Mouse (Mus musculus): Measurements from ENCODE around the gene Dnajc16. TPM values are rescaled to one million over a fixed set of nuclear protein-coding genes. Genes with fewer than 3 reads are reported as not detected.
A peak's percentile ranks its signal among the peaks of the same experiment; 100 is the strongest.

Dnajc16 gene
- polyA plus RNA-seq, 1 experiment = 15.4 TPM

DNA sequence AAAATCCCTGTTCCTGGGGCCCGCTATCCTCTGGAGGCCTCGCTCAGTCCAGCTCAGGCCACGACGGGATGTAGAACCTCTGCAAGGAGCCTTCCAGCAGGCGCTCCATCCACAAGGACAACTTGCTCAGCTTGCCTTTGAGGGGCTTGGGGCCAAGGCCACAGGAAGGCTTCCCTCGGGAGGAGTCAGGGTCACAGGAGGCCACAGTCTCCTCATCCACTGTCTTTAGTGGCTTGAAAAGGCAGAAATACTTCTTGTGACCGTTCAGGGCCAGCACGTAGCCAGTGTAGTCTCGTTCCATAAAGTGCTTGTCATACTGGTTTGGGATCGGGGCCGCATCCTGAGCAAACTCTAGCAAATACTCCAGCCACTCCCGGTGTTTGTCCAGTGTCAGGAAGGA lies 27.3 kb downstream of the Dnajc16 start:
- DNase-seq (ENCODE audit: low read depth) = no peak

DNA sequence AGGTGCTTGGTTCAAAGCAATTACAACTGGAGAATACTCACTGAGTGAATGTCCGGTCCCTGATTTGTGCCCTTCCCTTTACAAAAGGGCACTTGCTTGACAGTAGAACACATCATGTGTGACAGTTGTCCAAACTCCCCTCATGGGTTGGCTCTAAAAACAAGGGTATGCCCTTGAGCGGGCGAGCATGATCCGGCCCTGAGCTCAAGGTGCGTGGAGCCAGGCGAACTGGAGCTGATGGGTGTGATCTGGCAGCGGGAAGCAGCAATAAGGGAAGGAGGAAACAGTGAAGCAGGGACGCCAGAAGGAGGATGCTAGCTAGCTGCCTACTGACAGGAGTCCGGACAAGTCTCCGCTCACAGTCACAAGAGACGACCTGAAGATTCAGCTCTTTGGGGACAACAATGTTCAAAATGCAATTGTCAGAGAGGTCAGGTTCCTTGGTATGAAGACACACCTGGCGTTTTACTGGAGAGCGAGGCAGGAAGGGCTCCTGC lies 28.6 kb downstream of the Dnajc16 start:
- no peak for DNase-seq (ENCODE audit: low read depth)

DNA sequence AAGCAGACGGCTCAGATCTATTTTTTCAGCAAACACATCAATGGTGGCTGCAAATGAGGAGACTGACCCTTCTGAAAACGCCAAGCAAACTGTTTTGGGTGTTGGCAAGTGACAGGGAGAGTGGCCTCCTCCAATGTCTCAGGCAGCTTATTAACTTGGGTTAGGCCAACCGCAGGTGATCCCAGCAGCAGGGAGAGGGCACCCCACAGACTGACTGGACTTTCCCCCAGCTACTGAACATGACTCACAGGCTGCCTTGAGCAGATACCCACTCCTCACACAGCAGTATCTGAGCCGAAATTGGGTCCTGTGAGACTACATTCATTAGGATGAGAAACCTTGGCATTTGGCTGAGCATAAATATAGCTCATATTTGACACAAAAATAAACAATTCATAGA lies 29.8 kb downstream of the Dnajc16 start:
- DNase-seq (ENCODE audit: low read depth) = no peak

DNA sequence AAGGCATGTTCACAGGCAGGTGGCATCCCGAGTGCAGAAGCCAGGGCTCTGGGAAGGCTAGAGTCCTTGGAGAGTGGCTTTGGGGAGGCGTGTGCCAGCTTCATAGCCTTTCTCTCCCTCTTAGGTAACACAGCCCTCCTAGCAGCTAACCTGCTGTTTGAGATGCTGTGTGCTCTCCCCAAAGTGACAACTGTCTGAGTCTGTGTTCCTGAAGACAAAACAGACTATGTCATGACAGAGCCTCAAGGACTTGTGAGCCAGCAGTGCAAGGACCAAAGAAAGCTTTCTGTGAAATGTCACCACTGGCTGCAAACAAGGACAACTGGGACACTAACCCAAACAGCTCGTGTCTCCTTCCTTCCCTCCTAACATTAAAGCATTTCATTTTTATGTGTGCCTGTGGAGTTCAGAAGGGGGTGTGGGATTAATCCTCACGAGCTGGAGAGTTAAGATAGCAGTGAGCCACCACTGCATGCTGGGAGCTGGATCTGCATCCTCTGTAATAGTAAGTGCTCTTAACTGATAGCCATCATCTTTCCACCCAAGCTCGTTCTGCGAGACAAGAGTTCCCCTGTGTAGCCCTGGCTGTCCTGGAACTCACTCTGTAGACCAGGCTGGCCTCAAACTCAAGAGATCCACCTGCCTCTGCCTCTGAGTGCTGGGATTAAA lies 31.7 kb downstream of the Dnajc16 start:
- DNase-seq (ENCODE audit: low read depth) = no peak

DNA sequence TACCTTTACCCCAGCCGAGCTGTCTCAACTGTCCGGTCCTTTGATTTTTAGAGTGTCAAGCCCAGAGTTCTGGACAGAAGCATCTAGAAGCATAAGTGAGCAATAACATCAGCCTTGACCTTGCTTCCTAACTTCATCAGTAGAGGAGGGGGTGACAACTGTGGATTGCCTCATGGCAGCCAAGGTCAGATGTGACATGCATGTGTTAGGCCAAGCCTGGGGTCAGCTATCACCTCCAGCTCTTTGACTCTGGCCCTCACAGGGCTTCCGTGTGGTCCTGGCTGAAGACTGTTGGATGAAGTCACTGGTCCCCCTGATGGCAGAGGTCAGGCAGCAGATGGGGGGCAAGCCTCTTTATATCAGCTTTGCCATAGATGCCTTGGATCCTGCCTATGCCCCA lies 33.6 kb downstream of the Dnajc16 start:
- DNase-seq (ENCODE audit: low read depth) = no peak

DNA sequence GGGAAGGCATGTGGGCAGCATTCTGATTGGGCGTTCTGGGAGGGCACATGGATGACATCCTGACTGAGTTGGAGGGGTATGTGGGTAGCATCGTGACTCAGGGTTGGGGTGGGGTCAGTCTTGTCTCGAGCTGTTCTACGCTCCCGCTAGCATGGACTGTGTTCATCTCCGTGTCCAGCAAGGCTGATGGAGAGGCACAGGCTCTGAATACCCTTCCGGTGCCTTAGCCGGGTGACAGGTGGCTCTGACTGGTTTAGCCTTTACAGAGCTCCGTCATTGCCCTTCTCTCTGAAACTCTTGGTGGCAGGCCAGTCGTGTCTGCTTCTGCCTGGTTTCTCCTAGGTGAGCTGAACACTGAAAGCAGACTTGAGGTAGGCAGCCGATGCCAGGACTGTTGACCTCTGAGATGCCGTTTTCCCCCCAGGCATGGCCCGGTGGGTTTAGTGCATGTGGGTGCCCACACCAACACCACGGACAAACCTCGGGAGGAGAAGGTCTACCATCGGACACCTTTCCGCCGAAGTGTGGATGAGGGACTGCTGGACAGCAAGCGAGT lies 35.3 kb downstream of the Dnajc16 start:
- DNase-seq (ENCODE audit: low read depth) = no peak

DNA sequence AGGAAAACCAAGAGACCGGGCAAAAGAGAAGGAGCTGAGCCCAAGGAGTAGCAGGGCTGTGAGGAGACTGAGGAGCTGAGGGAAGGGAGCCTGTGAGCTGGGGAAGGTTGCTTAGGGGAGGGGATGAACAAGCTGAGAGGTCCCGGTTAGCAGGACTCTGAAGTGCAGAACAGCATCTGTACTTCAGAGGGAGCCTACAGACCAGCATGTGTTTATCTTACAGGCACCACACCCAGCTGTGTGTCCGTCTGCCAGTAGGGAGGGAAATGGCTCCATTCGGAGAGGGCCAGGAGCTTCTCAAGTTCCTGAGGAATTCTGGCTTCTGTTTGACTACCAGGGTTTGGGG lies 38.7 kb downstream of the Dnajc16 start:
- no peak for DNase-seq (ENCODE audit: low read depth)

DNA sequence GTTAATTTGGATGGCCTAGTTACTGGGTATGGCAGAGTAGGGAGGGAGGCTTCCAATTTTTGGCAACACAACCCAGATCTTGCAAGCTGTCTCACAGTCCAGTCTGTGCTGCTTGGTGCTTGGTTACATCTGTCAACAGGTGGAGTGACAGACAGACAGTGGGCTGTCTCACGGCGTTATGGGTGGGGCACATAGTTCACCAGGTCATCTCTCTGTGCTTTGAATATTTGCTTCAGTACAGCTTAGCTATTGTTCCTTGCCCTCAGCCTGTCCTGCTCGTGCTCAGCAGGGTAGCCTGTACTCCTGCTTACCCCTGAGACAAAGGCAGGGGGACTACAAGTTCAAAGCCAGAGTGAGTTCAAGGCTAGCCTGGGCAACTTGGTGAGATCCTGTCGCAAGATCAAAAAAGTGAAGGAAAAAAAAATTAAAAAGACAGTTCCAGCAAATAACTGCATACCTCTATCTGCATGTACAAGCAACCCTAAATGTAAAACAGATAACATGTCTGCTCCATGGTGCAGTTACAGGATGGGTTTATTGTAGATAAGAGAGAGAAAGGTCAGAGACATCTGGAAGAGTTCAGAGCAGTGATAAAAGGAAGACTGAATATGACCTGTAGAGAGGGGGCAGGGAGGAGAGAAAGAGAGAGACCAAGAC lies 39.2 kb downstream of the Dnajc16 start:
- DNase-seq (ENCODE audit: low read depth) = no peak

DNA sequence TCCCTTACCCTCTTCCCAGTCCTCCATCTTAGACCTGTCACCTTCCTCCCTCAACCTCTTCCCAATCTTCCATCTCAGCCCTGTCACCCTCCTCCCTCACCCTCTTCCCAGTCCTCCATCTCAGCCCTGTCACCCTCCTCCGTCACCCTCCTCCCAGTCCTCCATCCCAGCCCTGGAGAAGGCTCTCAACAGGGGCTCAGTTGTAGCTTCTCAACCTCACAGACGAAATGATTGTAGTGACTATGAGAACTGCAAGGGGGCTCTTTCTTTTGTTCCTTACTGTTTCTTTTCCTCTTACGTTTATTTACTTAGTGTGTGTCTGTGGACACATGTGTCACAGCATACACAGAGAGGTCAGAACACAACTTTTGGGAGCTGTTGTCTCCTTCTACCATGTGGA lies 39.9 kb downstream of the Dnajc16 start:
- no peak for DNase-seq (ENCODE audit: low read depth)

DNA sequence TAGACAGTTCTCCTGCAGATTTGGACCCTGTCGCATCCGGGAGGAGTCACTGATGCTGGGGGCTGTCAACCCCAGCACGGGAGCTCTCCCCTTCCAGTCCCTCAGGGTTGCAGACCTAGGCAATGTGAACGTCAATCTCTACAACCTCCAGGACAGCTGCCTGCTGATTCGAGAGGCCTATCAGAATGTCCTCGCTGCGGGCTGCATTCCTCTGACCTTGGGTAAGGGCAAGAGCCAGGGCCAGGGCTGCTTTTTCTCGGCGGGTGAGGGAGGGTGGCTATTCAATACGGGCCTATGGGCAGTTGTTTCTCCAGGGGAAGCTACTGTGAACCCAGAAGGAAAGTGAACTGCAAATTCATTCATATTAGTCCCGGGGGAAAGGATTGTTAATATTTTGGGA lies 41.2 kb downstream of the Dnajc16 start:
- no peak for DNase-seq (ENCODE audit: low read depth)

DNA sequence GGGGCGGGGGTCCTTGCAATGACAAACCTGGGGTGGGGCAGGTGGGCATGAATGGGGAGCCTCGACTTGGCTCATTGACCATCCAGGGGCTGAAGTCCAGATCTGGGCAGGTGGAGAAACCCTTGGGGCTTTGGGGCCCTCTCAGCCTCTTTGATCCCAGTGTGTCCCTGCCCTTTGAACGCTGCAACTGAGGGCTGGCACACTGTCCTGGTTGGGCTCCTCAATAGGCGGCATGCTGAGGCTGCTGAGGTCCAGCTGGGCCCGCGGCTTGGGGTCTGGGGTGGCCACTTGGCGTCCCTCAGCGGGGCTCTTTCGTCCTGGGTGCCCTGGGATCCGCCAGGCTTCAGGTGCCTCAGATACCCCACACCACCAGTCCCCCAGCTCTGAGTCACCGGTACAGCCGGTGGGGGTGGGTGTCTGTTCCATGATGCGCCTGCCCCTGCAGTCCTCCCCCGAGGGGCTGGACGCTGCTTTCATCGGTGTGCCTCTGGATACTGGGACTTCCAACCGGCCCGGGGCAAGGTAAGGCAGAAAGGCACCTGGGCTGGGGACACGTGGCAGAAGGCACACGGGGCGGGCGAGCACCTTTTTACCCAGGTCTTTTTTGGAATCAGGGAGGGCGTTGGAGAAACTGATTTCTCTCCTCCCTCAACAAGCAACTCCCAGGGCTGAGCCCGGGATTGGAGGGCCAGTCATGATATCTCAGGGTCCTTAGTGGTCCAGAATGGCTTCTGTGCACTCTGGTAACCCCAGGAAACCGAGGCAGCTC lies 44.0 kb downstream of the Dnajc16 start, which contains the start of gene Agmat:
Gene Agmat (plus strand): TSS at position 95 of the 769 bp plus-strand sequence.
- no peak for DNase-seq (ENCODE audit: low read depth)

DNA sequence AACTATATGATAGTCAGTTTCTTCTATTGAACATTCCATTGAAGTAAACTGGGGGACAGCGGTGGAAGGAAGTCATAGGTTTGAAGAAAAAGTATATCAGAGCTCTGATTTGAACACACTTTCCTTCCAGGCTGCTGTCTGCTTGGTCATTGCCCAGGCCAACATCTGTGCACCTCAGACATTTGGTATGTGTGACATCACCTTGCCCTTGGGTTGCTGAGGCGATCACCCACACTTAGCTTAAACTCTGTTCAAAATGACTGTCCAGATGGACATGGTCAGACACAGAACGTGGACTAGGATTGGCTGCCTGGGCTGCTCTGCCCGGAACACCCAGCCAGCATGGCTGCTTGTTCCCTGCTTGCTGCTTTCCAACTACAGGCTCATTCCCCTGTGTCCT lies 48.4 kb downstream of the Dnajc16 start:
- no peak for DNase-seq (ENCODE audit: low read depth)

DNA sequence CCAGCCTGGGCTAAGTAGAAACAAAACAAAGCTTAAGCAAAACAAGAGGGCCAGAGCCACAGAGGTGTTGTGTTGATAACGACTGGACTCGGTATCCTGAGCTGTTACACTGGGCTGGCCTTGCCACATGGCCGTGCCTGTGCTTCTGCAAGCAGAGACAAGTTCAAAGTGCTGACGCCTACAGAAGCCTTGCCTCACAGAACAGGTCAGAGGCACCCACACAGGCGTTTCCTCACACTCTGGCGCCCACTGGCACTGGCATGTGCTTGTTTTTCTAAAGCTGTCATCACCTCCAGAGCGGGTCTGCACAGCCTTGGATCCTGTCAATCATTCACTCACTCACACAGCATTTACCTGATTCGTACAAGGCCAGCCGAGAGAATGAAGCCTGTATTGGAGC lies 48.9 kb downstream of the Dnajc16 start:
- DNase-seq (ENCODE audit: low read depth) = peak; percentile 96

DNA sequence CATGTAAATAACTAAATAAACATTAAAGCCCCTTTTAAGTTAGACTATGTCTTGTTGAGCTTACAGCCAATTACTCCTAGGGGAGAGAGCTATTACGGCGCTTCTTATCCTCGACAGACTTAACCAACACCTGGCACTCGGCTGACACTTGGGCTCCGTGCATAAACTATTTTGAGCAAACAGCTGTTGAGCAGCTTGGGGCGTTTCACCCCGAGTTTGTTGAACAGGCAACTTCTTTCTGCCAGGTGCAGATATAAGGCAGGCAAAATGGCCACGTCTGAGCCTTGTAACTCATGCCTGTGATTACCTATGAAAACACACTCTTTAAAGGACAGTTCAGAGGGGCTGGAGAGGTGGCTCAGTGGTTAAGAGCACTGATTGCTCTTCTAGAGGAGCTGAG lies 52.7 kb downstream of the Dnajc16 start:
- DNase-seq (ENCODE audit: low read depth) = no peak

DNA sequence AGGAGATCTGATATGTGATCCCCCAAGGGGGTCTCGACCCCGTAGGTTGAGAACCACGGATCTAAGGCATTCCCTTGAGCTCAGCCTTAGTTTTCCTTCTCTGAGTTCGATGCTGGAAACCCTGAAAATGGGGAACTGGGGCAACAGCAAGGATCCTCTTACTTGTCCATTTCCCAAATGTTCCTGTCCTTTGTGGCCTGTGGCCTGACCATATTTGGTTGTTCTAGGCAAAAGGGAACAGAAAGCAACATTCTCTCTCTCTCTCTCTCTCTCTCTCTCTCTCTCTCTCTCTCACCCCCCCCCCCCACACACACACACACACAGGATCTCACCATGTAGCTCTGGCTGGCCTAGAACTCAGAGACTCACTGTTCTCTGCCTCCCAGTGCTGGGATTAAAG lies 53.9 kb downstream of the Dnajc16 start:
- DNase-seq (ENCODE audit: low read depth) = no peak

DNA sequence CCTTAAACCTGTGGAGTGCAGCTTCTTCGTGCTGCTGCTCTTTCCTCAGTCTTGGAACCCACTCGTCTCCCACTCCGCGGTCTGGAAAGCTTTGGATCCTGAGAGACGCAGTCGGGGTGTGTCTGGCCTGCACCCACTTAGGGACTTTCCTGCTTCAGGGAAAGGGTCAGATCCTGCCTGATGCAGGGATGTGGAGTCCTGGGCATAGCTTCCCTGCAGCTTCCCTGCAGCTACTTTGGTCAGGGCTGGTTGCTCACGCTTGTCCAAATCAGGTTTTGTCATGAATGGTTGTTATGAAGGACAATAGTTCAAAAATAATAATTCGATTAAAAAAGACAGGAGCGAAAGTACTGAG lies 55.5 kb downstream of the Dnajc16 start:
- DNase-seq (ENCODE audit: low read depth) = no peak

DNA sequence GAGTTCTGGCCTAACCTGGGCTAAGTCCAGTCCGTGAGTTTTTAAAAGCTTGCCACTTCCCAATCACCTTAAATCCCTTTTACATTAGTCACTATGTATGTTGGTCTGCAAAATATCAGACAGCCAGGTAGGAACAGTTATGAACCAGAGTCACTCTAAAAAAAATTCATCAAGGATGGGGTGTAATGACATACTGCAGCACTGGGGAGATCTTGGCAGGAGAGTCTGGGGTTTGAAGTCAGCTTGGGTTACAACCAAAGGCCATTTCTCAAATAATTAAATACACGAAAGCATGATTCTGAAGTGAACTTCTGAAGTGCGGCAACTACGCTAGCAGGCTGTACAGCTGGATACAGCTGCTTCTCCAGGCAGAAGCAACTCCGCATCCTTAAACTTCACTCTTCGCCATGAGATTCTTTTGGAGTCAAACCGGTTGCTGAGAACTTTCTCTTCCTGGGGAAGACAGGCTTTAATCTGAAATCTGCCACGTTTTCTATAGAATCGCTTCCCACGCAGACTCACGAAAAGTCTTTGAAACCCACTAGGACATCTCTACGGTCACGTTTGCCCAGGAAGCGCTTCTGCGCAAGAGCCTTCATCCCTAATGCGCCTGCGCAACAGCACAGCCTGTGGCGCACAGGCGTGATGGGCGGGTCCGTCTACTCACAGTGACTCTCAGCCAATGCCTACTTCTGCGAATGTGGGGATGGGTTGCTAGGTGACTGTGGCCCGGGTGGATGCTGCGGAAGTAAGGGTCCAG lies 56.1 kb downstream of the Dnajc16 start:
- DNase-seq (ENCODE audit: low read depth) = no peak

DNA sequence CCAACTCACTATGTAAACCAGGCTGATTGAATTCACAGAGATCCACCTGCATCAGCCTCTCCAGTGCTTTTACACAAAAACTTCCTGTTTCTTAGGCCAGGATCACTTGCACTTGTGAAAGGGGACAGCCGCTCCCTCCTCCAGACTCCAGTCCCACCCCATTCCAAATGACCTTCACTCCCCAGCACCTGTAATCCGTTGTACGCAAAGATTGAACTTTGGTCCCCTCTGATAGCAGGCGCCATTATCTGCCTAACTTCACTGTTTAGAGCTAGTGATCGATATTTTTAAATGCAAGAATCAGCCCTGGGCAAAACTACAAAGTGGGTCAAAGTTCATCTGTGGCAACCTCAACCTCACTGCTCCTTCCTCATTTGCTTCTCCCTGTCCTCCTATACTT lies 59.0 kb downstream of the Dnajc16 start:
- DNase-seq (ENCODE audit: low read depth) = no peak

DNA sequence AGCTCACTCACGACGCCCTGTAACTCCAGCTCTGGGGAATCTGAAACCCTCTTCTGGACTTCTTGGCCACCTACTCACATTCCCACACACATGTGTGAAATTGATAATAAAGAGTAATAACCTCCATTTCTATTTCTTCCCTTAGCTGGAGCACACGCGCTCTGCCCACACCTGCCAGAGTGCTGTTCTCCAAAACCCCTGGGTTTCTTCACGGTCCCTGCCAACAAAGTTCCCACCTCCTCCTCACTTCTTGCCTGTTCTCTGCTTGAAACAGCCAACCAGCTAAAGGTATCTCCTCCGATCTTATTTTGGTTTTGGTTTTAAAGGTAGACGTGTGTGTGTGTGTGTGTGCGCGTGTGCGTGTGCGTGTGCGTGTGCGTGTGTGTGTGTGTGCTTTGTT lies 60.3 kb downstream of the Dnajc16 start:
- no peak for DNase-seq (ENCODE audit: low read depth)

DNA sequence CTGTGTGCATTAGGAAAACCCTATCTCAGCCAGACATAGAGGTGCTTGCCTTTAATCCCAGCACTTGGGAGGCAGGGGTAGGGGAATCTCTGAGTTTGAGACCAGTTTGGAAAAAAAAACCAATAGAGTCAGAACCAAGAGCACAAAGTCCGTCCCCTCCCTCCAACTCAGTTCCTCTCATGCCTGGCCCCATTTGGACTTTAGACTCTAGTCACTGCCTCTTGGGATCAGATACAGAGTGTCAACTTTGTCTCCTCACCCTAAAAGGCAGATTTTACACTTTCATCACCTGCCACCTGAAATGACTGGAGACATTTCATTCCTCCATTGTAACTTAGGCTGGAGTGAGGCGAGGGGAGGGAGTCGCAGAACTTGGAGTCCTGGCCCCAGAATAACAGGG lies 61.5 kb downstream of the Dnajc16 start:
- DNase-seq (ENCODE audit: low read depth) = no peak

DNA sequence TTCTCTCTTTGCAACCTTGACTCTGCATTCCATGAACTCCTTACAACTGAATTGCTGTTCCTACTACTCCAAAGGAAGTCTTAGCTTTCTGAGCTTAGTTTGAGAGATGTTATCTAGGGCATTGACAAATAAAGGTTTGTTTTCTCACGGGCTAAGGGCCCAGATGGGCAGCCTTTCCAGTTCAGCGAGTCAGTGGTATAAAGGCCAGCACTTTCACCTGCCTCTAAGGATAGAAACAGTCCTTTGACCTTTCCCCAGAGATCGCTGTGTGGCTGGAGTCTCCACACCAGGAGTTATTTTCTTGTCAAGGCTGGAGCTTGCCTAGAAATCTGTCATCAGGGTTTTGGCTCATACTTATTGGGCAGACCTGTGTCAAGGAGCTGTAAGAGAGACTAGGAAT lies 65.0 kb downstream of the Dnajc16 start:
- DNase-seq (ENCODE audit: low read depth) = peak; percentile 88

DNA sequence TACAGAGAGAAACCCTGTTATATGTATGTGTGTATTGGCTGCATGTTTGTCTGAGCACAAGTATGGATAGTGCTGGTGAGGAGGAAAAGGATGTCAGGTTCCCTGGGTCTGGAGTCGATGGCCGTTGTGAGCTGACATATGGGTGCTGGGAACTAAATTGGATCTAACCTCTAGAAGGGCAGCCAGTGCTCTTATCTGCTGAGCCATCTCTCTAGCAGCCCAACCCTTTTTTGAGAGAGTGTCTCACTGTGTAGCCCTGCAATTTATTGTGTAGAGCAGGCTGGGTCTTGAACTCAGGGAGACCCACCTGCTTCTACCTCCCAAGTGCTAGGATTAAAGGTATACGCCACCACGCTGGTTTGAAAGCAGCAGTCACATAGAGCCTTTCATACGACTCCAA lies 65.5 kb downstream of the Dnajc16 start:
- no peak for DNase-seq (ENCODE audit: low read depth)
